Mouse (Mus musculus) CH12.LX (cell line): ENCODE results near the gene Gusb. TPM values are rescaled to one million over a fixed set of nuclear protein-coding genes. Genes with fewer than 3 reads are reported as not detected.

Experiments
- DNase-seq: peaks from one replicate; pipeline ENCODE4 v3.0.0-alpha.2; 2013; ENCODE audit errors: extremely low read depth
- H3K27ac ChIP-seq: 2 replicates; pipeline ENCODE4 v1.5.1; 2012; ENCODE audit warnings: low read depth, mild to moderate bottlenecking, control low read depth, moderate library complexity; ENCODE audit not compliant: insufficient read depth
- H3K27me3 ChIP-seq: replicated peaks from 2 replicates; pipeline ENCODE3; 2012; ENCODE audit warnings: inconsistent platforms
- H3K36me3 ChIP-seq, 2 experiments: replicated peaks in 1 of 2; 2 replicates each; pipeline versions ENCODE3 to v1.6.1; 2012; ENCODE audit warnings: inconsistent platforms in 1 of 2, low read length in 1 of 2, mild to moderate bottlenecking in 1 of 2, mixed read lengths in 1 of 2, moderate library complexity in 1 of 2; ENCODE audit not compliant: control insufficient read depth in 1 of 2, insufficient read depth in 1 of 2
- H3K4me1 ChIP-seq, 2 experiments: 2 replicates each; pipeline ENCODE4 v1.6.1; 2012; ENCODE audit warnings: inconsistent platforms in 1 of 2, moderate library complexity in 1 of 2; ENCODE audit not compliant: insufficient read depth in 2 of 2, control insufficient read depth in 1 of 2
- H3K4me2 ChIP-seq: 2 replicates; pipeline ENCODE4 v1.6.1; 2012; ENCODE audit warnings: low read depth, mild to moderate bottlenecking, control low read depth; ENCODE audit not compliant: poor library complexity, insufficient read depth, severe bottlenecking
- H3K4me3 ChIP-seq, 3 experiments: fragments of 150-350 bp in 1 of 3; sonication (generic) in 1 of 3; replicated peaks in 1 of 3; 2 replicates each; pipeline versions ENCODE3 to v1.5.1; 2011 to 2012; ENCODE audit warnings: low read depth in 2 of 3, low read length in 2 of 3, mild to moderate bottlenecking in 2 of 3, moderate library complexity in 2 of 3, control low read depth in 1 of 3, improper control_type of control experiment in 1 of 3, inconsistent platforms in 1 of 3, mixed read lengths in 1 of 3; ENCODE audit not compliant: poor library complexity in 1 of 3
- H3K79me2 ChIP-seq: replicated peaks from 2 replicates; pipeline ENCODE4 v1.6.1; 2012; ENCODE audit warnings: mild to moderate bottlenecking, moderate library complexity; ENCODE audit not compliant: control insufficient read depth, poor library complexity, insufficient read depth, severe bottlenecking; ENCODE audit errors: extremely low read depth
- H3K9ac ChIP-seq: 2 replicates; pipeline ENCODE4 v1.6.1; 2012; ENCODE audit warnings: low read depth, mild to moderate bottlenecking, control low read depth, moderate library complexity; ENCODE audit not compliant: insufficient read depth
- H3K9me3 ChIP-seq: replicated peaks from 2 replicates; pipeline ENCODE3; 2012; ENCODE audit warnings: low read length, inconsistent platforms, mixed read lengths
- BHLHE40 ChIP-seq: IDR thresholded peaks from 2 replicates; pipeline ENCODE4 v1.6.1; 2011; ENCODE audit warnings: mild to moderate bottlenecking, low read depth, low read length, improper control_type of control experiment
- CHD1 ChIP-seq: IDR thresholded peaks from 2 replicates; pipeline ENCODE4 v1.6.1; 2012; ENCODE audit warnings: low read depth, low read length, improper control_type of control experiment, inconsistent platforms
- CHD2 ChIP-seq: IDR thresholded peaks from 2 replicates; pipeline ENCODE4 v1.6.1; 2011; ENCODE audit warnings: low read length, improper control_type of control experiment
- CTCF ChIP-seq, 2 experiments: IDR thresholded peaks in 1 of 2; conservative IDR thresholded peaks in 1 of 2; 2 replicates each; pipeline ENCODE4 v1.5.1; 2011 to 2012; ENCODE audit warnings: low read depth in 2 of 2, low read length in 2 of 2, improper control_type of control experiment in 1 of 2, inconsistent platforms in 1 of 2, mild to moderate bottlenecking in 1 of 2, moderate library complexity in 1 of 2
- E2F4 ChIP-seq: IDR thresholded peaks from 2 replicates; pipeline ENCODE4 v1.6.1; 2011; ENCODE audit warnings: low read depth, low read length, improper control_type of control experiment; ENCODE audit not compliant: insufficient replicate concordance
- ELF1 ChIP-seq: IDR thresholded peaks from 2 replicates; pipeline ENCODE4 v1.6.1; 2014; ENCODE audit warnings: low read depth, mild to moderate bottlenecking, inconsistent platforms, low read length, improper control_type of control experiment
- EP300 ChIP-seq: IDR thresholded peaks from 2 replicates; pipeline ENCODE4 v1.6.1; 2011; ENCODE audit warnings: low read length, improper control_type of control experiment
- ETS1 ChIP-seq: conservative IDR thresholded peaks from 2 replicates; pipeline ENCODE4 v1.6.1; 2012; ENCODE audit warnings: low read depth, mild to moderate bottlenecking, inconsistent platforms, low read length, improper control_type of control experiment, moderate library complexity
- HCFC1 ChIP-seq: IDR thresholded peaks from 2 replicates; pipeline ENCODE4 v1.6.1; 2012; ENCODE audit warnings: low read depth, mild to moderate bottlenecking, inconsistent platforms, low read length, improper control_type of control experiment
- IRF4 ChIP-seq: IDR thresholded peaks from 2 replicates; pipeline ENCODE4 v1.6.1; 2014; ENCODE audit warnings: low read depth, mild to moderate bottlenecking, inconsistent platforms, low read length, improper control_type of control experiment
- JUN ChIP-seq: IDR thresholded peaks from 2 replicates; pipeline ENCODE4 v1.6.1; 2011; ENCODE audit warnings: low read depth, mild to moderate bottlenecking, low read length, improper control_type of control experiment, moderate library complexity; ENCODE audit not compliant: insufficient read depth
- KAT2A ChIP-seq: IDR thresholded peaks from 2 replicates; pipeline ENCODE4 v1.6.1; 2012; ENCODE audit warnings: low read length, improper control_type of control experiment, inconsistent platforms; ENCODE audit not compliant: insufficient replicate concordance
- MAFK ChIP-seq: IDR thresholded peaks from 2 replicates; pipeline ENCODE4 v1.6.1; 2011; ENCODE audit warnings: low read length, improper control_type of control experiment; ENCODE audit not compliant: insufficient replicate concordance
- MAX ChIP-seq: IDR thresholded peaks from 2 replicates; pipeline ENCODE4 v1.6.1; 2011; ENCODE audit warnings: low read length, improper control_type of control experiment
- MEF2A ChIP-seq: IDR thresholded peaks from 2 replicates; pipeline ENCODE4 v1.6.1; 2014; ENCODE audit warnings: low read depth, mild to moderate bottlenecking, inconsistent platforms, low read length, improper control_type of control experiment, borderline replicate concordance
- MXI1 ChIP-seq: IDR thresholded peaks from 2 replicates; pipeline ENCODE4 v1.6.1; 2011; ENCODE audit warnings: mild to moderate bottlenecking, low read depth, low read length, improper control_type of control experiment
- MYC ChIP-seq: IDR thresholded peaks from 2 replicates; pipeline ENCODE4 v1.6.1; 2011; ENCODE audit warnings: low read depth, mild to moderate bottlenecking, improper control_type of control experiment, low read length
- NELFE ChIP-seq: IDR thresholded peaks from 2 replicates; pipeline ENCODE4 v1.6.1; 2011; ENCODE audit warnings: low read depth, low read length, improper control_type of control experiment
- NRF1 ChIP-seq: IDR thresholded peaks from 2 replicates; pipeline ENCODE4 v1.6.1; 2014; ENCODE audit warnings: low read depth, mild to moderate bottlenecking, inconsistent platforms, low read length, improper control_type of control experiment, moderate library complexity
- PAX5 ChIP-seq: IDR thresholded peaks from 2 replicates; pipeline ENCODE4 v1.6.1; 2012; ENCODE audit warnings: low read length, inconsistent platforms, mixed read lengths
- POLR2A ChIP-seq: IDR thresholded peaks from 2 replicates; pipeline ENCODE4 v1.6.1; 2011; ENCODE audit warnings: low read depth, mild to moderate bottlenecking, improper control_type of control experiment, low read length
- POLR2AphosphoS2 ChIP-seq: IDR thresholded peaks from 2 replicates; pipeline ENCODE4 v1.6.1; 2011; ENCODE audit warnings: low read depth, low read length, improper control_type of control experiment
- RCOR1 ChIP-seq: conservative IDR thresholded peaks from 2 replicates; pipeline ENCODE4 v1.6.1; 2012; ENCODE audit warnings: low read depth, mild to moderate bottlenecking, inconsistent platforms, low read length, improper control_type of control experiment
- SIN3A ChIP-seq: IDR thresholded peaks from 2 replicates; pipeline ENCODE4 v1.6.1; 2012; ENCODE audit warnings: low read length, improper control_type of control experiment, inconsistent platforms
- TBP ChIP-seq: conservative IDR thresholded peaks from 2 replicates; pipeline ENCODE4 v1.6.1; 2011; ENCODE audit warnings: low read depth, low read length, improper control_type of control experiment
- TCF12 ChIP-seq: IDR thresholded peaks from 2 replicates; pipeline ENCODE4 v1.6.1; 2014; ENCODE audit warnings: low read depth, mild to moderate bottlenecking, inconsistent platforms, low read length, improper control_type of control experiment
- UBTF ChIP-seq: IDR thresholded peaks from 2 replicates; pipeline ENCODE4 v1.6.1; 2012; ENCODE audit warnings: low read depth, mild to moderate bottlenecking, inconsistent platforms, low read length, improper control_type of control experiment, moderate library complexity
- USF1 ChIP-seq: IDR thresholded peaks from 2 replicates; pipeline ENCODE4 v1.6.1; 2014; ENCODE audit warnings: low read depth, mild to moderate bottlenecking, inconsistent platforms, low read length, improper control_type of control experiment
- USF2 ChIP-seq: conservative IDR thresholded peaks from 2 replicates; pipeline ENCODE4 v1.6.1; 2011; ENCODE audit warnings: low read depth, low read length, improper control_type of control experiment
- ZMIZ1 ChIP-seq: IDR thresholded peaks from 2 replicates; pipeline ENCODE4 v1.6.1; 2012; ENCODE audit warnings: low read depth, mild to moderate bottlenecking, inconsistent platforms, low read length, improper control_type of control experiment
- dilution Hi-C: fragments of 300-500 bp; cut with MboI; formaldehyde crosslinking; loops from 2 replicates; pipeline ENCODE4 v1.14.3; 2020; ENCODE audit warnings: low sequenced_read_pairs; ENCODE audit not compliant: extremely low pct_unique_long_range_greater_than_20kb, extremely low pct_ligation_motif_present
- in situ Hi-C: fragments of 300-500 bp; cut with MboI; formaldehyde crosslinking; loops from 3 replicates; pipeline ENCODE4 v1.14.3; 2019; ENCODE audit warnings: low sequenced_read_pairs, low pct_ligation_motif_present, low pct_unique_long_range_greater_than_20kb, mixed read lengths
- polyA plus RNA-seq: library from polyadenylated mRNA; unstranded; fragments of >175 nt; gene quantifications from 2 replicates; pipeline ENCODE4 v1.2.1, GENCODE M21; 2012; ENCODE audit warnings: low read depth; ENCODE audit not compliant: insufficient read length
- total RNA-seq, 2 experiments: library from RNA; depleted of rRNA; stranded (reverse); fragments of 300-350 nt in 1 of 2; fragments of >200 nt in 1 of 2; gene quantifications; 2 replicates each; pipeline ENCODE4 v1.2.3; 2012 to 2014

The Gusb gene
- 180 and 187 TPM in 2 replicates for total RNA-seq (2012; rRNA removed)
- 72.4 and 73.4 TPM in 2 replicates for total RNA-seq (2014; rRNA removed)
- 200 and 210 TPM in 2 replicates for polyA plus RNA-seq

DNA sequence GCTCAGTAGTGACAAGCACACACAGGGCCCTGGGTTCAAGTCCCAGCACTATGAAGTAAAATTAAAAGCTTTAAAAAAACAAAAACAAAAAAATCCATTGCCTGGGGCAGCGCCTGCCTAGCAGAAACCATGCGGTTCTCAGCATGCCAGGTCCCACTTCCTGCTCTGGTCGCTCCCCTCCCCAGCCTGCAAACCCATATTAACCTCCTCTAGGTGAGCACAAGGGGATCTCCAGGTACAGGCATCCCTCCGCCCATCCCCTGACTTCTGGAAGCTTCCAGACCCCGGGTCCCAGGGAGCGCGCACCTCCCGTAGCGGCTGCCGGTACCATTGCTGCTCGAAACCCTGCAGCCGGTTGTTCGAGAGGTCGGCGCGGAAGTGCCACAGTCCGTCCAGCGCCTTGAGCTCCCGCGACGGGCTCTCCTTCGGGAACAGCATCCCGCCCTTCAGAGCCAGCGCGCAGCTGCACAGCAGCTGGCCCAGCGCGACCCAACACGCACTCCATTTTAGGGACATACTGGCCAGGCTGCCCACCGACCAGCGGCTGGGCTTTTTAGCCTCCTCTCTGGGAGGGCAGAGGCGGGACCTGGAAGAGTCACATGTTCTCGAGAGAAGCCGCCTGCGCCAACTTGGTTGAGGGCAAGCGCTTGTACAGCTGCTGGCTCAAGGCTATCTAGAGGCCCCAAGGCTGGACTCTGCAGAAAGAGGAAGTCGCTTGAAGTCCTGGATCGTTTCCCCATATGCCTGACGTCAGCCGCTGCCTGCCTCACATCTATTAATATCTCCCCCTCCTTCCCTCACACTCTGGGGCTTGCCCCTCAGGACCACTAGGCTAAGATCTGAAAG is at the start of gene Gusb:
Gene Gusb, minus strand, starts transcription at position 749 of the 846 bp plus-strand sequence.
- TF ChIP-seq MXI1 (peak; percentile 79; the same call in 1 of the 2 replicates), ZMIZ1 (peak; percentile 60), RCOR1 (peak; percentile 66), POLR2AphosphoS2 (no peak), MAX (peak; percentile 73), E2F4 (no peak), PAX5 (no peak), CHD2 (no peak), BHLHE40 (peak; percentile 58), NELFE (peak; percentile 74), MEF2A (peak; percentile 95), MAFK (no peak), ELF1 (peak; percentile 78), CTCF (conservative IDR thresholded peaks at IDR 0.05 in 1 of 2, IDR thresholded peaks at IDR 0.05 in 1 of 2; ENCODE audit: low read depth in 2 of 2, low read length in 2 of 2) (no peak), TBP (peak; percentile 82), POLR2A (peak; percentile 90), JUN (peak; percentile 55), IRF4 (peak; percentile 78), ETS1 (peak; percentile 79), NRF1 (peak; percentile 68), EP300 (peak; percentile 64; the same call in 1 of the 2 replicates), KAT2A (peak; percentile 45; the same call in 1 of the 2 replicates), USF2 (peak; percentile 88), MYC (peak; percentile 93), USF1 (peak; percentile 93), CHD1 (no peak), HCFC1 (peak; percentile 85), SIN3A (peak; percentile 84; the same call in 1 of the 2 replicates), TCF12 (peak; percentile 79), UBTF (peak; percentile 80; the same call in 1 of the 2 replicates)
- Histone ChIP-seq H3K4me3 (peak within 1 kb of the TSS; percentile 79 to 86 (median 83)), H3K4me1 (peaks cover 12 to 47% of the 10 kb centered on the region in 2 experiments), H3K9ac (peak within 1 kb of the TSS; percentile 46), H3K79me2 (peaks cover 15% of the 10 kb centered on the region), H3K27me3 (no peaks in the 10 kb centered on the region), H3K4me2 (peak within 1 kb of the TSS; percentile 93), H3K27ac (peak within 1 kb of the TSS; percentile 79), H3K9me3 (peaks cover 14% of the 10 kb centered on the region), H3K36me3 (peaks cover 17 to 35% of the 10 kb centered on the region in 2 experiments)
- peak; percentile 93 for DNase-seq
- in situ Hi-C loops (no loop called here), dilution Hi-C loops (no loop called here)
